Mouse (Mus musculus): ENCODE measurements around the gene Nkx2-5. TPM values are rescaled to one million over a fixed set of nuclear protein-coding genes. Genes with fewer than 3 reads are reported as not detected.

Nkx2-5 gene
- 0.06 and 0.15 TPM in 2 replicates for polyA plus RNA-seq (2012; rRNA removed)
- polyA plus RNA-seq (2014; fragmentation: Nextera tagmentation; extraction: Ambion mirVana) = not detected in 2 replicates

DNA sequence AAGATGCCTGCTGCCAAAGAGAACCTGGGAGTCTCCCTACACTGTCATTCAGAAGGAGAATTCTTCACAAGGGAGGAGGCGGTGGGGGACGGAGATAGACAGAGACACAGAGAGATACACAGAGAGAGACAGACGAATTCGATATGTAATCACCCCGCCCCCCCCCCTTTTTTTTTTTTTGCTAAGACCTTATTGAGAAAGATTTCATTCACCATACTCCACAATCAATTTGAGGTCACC, at the start of gene Nkx2-5:
Gene Nkx2-5, minus strand, starts transcription at position 101 of the 240 bp plus-strand sequence.
- Histone ChIP-seq H3K4me3 (replicated peaks; ENCODE audit: low read length) (no peak within 1 kb of the TSS; the same call in 1 of the 2 replicates), H3K4me2 (replicated peaks; ENCODE audit: low read depth, low read length, severe bottlenecking) (no peak within 1 kb of the TSS)
- no peak for ATAC-seq (ENCODE audit: low FRiP score, low read depth)

GRCm38 (mm10) chr17:26894342-26894741, 49.5 kb upstream of the Nkx2-5 start:
- no peak overlapping the region for H3K9ac ChIP-seq (ENCODE audit: low read depth, low read length, severe bottlenecking)
- DNase-seq (ENCODE audit: low spot score) = no peak
- TF ChIP-seq POLR2A (IDR thresholded peaks at IDR 0.05; ENCODE audit: borderline replicate concordance, extremely low read depth, insufficient read depth, insufficient read length) = no peak
- peaks cover 18% of the 10 kb centered on the region for H3K4me1 ChIP-seq (ENCODE audit: control insufficient read depth, insufficient read depth, low read length)
- no peaks in the 10 kb centered on the region for H3K9me3 ChIP-seq (ENCODE audit: control insufficient read depth, low read length)
- H3K27me3 ChIP-seq (ENCODE audit: control insufficient read depth, insufficient read depth, low read length) = no peaks in the 10 kb centered on the region
- ATAC-seq (ENCODE audit: low FRiP score, low read depth) = peak; percentile 36; the same call in 1 of the 2 replicates
- H3K4me3 ChIP-seq (replicated peaks; ENCODE audit: low read length) = no peak overlapping the region
- H3K36me3 ChIP-seq (ENCODE audit: control insufficient read depth, insufficient read depth, low read length) = no peaks in the 10 kb centered on the region
- WGBS = 71% methylated on average over 6 of the region's 6 CpGs
- no peak overlapping the region for H3K4me2 ChIP-seq (replicated peaks; ENCODE audit: low read depth, low read length, severe bottlenecking)
- no peak overlapping the region for H3K27ac ChIP-seq (replicated peaks; ENCODE audit: low read depth, low read length)

More for the DNA sequence above, at the start of gene Nkx2-5:
- no peaks in the 10 kb centered on the region for H3K36me3 ChIP-seq (ENCODE audit: control insufficient read depth, insufficient read depth, low read length)
- no peaks in the 10 kb centered on the region for H3K9me3 ChIP-seq (ENCODE audit: control insufficient read depth, low read length)
- DNase-seq (ENCODE audit: low spot score) = no peak
- no peak within 1 kb of the TSS for H3K27ac ChIP-seq (replicated peaks; ENCODE audit: low read depth, low read length)
- no peak within 1 kb of the TSS for H3K9ac ChIP-seq (ENCODE audit: low read depth, low read length, severe bottlenecking)
- 1% methylated on average over 4 of the region's 5 CpGs for WGBS
- no peaks in the 10 kb centered on the region; the same call in 1 of the 2 replicates for H3K4me1 ChIP-seq (ENCODE audit: control insufficient read depth, insufficient read depth, low read length)
- peaks cover 92% of the 10 kb centered on the region for H3K27me3 ChIP-seq (ENCODE audit: control insufficient read depth, insufficient read depth, low read length)
- no peak for TF ChIP-seq POLR2A (IDR thresholded peaks at IDR 0.05; ENCODE audit: borderline replicate concordance, extremely low read depth, insufficient read depth, insufficient read length)

- no peak overlapping the region for H3K9ac ChIP-seq (ENCODE audit: low read depth, low read length, severe bottlenecking)
- H3K27ac ChIP-seq (replicated peaks; ENCODE audit: low read depth, low read length) = peak overlapping the region; percentile 40; the same call in 1 of the 2 replicates
These were observed 48.7 kb upstream of the Nkx2-5 start for GRCm38 (mm10) chr17:26893492-26893891.

GRCm38 (mm10) chr17:26892635-26893375, 48.0 kb upstream of the Nkx2-5 start:
- 53% methylated on average over 16 of the region's 16 CpGs for WGBS
- Histone ChIP-seq H3K9ac (ENCODE audit: low read depth, low read length, severe bottlenecking) (no peak overlapping the region; the same call in 1 of the 2 replicates), H3K9me3 (ENCODE audit: control insufficient read depth, low read length) (no peaks in the 10 kb centered on the region), H3K27ac (replicated peaks; ENCODE audit: low read depth, low read length) (peak overlapping the region; percentile 40; the same call in 1 of the 2 replicates), H3K27me3 (ENCODE audit: control insufficient read depth, insufficient read depth, low read length) (no peaks in the 10 kb centered on the region), H3K4me2 (replicated peaks; ENCODE audit: low read depth, low read length, severe bottlenecking) (peak overlapping the region; percentile 11; the same call in 1 of the 2 replicates), H3K36me3 (ENCODE audit: control insufficient read depth, insufficient read depth, low read length) (no peaks in the 10 kb centered on the region), H3K4me1 (ENCODE audit: control insufficient read depth, insufficient read depth, low read length) (peaks cover 18% of the 10 kb centered on the region), H3K4me3 (replicated peaks; ENCODE audit: low read length) (no peak overlapping the region)
- DNase-seq (ENCODE audit: low spot score) = no peak
- no peak for TF ChIP-seq POLR2A (IDR thresholded peaks at IDR 0.05; ENCODE audit: borderline replicate concordance, extremely low read depth, insufficient read depth, insufficient read length)
- peak; percentile 38; the same call in 1 of the 2 replicates for ATAC-seq (ENCODE audit: low FRiP score, low read depth)

More at GRCm38 (mm10) chr17:26893492-26893891, 48.7 kb upstream of the Nkx2-5 start:
- Histone ChIP-seq H3K9me3 (ENCODE audit: control insufficient read depth, low read length) (no peaks in the 10 kb centered on the region), H3K4me1 (ENCODE audit: control insufficient read depth, insufficient read depth, low read length) (peaks cover 18% of the 10 kb centered on the region), H3K4me3 (replicated peaks; ENCODE audit: low read length) (no peak overlapping the region), H3K36me3 (ENCODE audit: control insufficient read depth, insufficient read depth, low read length) (no peaks in the 10 kb centered on the region), H3K27me3 (ENCODE audit: control insufficient read depth, insufficient read depth, low read length) (no peaks in the 10 kb centered on the region), H3K4me2 (replicated peaks; ENCODE audit: low read depth, low read length, severe bottlenecking) (no peak overlapping the region)
- ATAC-seq (ENCODE audit: low FRiP score, low read depth) (no peak), DNase-seq (ENCODE audit: low spot score) (no peak)
- TF ChIP-seq POLR2A (IDR thresholded peaks at IDR 0.05; ENCODE audit: borderline replicate concordance, extremely low read depth, insufficient read depth, insufficient read length) = no peak
- WGBS = 46% methylated on average over 6 of the region's 6 CpGs

- Histone ChIP-seq H3K27ac (replicated peaks; ENCODE audit: low read depth, low read length) (no peak overlapping the region), H3K9me3 (ENCODE audit: control insufficient read depth, low read length) (no peaks in the 10 kb centered on the region), H3K27me3 (ENCODE audit: control insufficient read depth, insufficient read depth, low read length) (0 out of 2 replicates have a peak, but pooled peaks cover 3% of the 10 kb centered on the region), H3K4me3 (replicated peaks; ENCODE audit: low read length) (no peak overlapping the region), H3K36me3 (ENCODE audit: control insufficient read depth, insufficient read depth, low read length) (no peaks in the 10 kb centered on the region), H3K9ac (ENCODE audit: low read depth, low read length, severe bottlenecking) (no peak overlapping the region), H3K4me2 (replicated peaks; ENCODE audit: low read depth, low read length, severe bottlenecking) (no peak overlapping the region), H3K4me1 (ENCODE audit: control insufficient read depth, insufficient read depth, low read length) (peaks cover 7% of the 10 kb centered on the region; the same call in 1 of the 2 replicates)
- TF ChIP-seq POLR2A (IDR thresholded peaks at IDR 0.05; ENCODE audit: borderline replicate concordance, extremely low read depth, insufficient read depth, insufficient read length) = no peak
- DNase-seq (ENCODE audit: low spot score) (peak; percentile 13), ATAC-seq (ENCODE audit: low FRiP score, low read depth) (no peak)
- WGBS = 12% methylated on average over 3 of the region's 3 CpGs
These were observed 43.1 kb upstream of the Nkx2-5 start for GRCm38 (mm10) chr17:26887926-26888325.
